In the genomic region with DNA sequence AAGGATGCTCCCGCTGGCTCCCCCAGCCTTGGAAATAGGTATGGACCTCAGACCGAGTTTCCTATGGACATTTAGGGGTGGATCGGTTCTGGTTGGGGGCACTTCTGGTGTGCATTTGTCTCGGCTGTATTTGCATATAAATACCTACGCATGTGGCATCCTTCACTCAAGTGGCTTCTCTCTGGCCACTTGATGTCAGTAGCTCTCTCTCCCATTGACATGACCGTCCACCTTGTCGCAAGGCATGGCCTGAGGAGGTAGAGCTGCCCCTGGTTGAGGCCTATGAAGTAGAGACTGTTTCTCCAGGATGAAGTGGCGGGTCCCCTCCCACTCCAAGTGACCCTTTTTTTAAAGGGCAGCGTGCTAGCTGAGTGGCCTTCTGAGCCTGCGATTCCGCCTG, we compare ENCODE assay signal across 10 mouse cellular contexts.
DNase-seq lines count a peak whose midpoint lies in the region; ATAC-seq and TF ChIP-seq lines count a peak whose summit lies in the region.
"Had no signal": no experiment of that assay in that cellular context is flagged by ENCODE, and none has a peak within 500 bp of the region (broad histone marks: within the 10 kb centered on the region; RNA-seq: fewer than 3 reads in every experiment).

No protein-coding gene starts in this region.

- no peak overlapping the region for H3K4me3 ChIP-seq in forebrain, embryonic 12.5 days (replicated peaks)
- H3K4me3 ChIP-seq in forebrain, embryonic 16.5 days (replicated peaks; ENCODE audit: low read length): no peak overlapping the region
- H3K4me3 ChIP-seq in megakaryocyte, embryonic 14.5 days (replicated peaks): peak overlapping the region; percentile 44
- no peak overlapping the region for H3K4me3 ChIP-seq in intestine, postnatal 0 days (ENCODE audit: low read depth, low read length)
- no peak overlapping the region for H3K4me3 ChIP-seq in stomach, embryonic 16.5 days (replicated peaks; ENCODE audit: low read length)

- peaks cover 85% of the 10 kb centered on the region for H3K4me1 ChIP-seq in forebrain, embryonic 12.5 days
- peaks cover 15% of the 10 kb centered on the region for H3K4me1 ChIP-seq in forebrain, embryonic 16.5 days (replicated peaks; ENCODE audit: control insufficient read depth, insufficient read depth, low read length)
- peaks cover 60% of the 10 kb centered on the region for H3K4me1 ChIP-seq in megakaryocyte, embryonic 14.5 days
- peaks cover 3% of the 10 kb centered on the region; the same call in 1 of the 2 replicates for H3K4me1 ChIP-seq in intestine, postnatal 0 days (replicated peaks; ENCODE audit: control insufficient read depth, insufficient read depth, low read length)
- H3K4me1 ChIP-seq in stomach, embryonic 16.5 days (ENCODE audit: control insufficient read depth, insufficient read depth, low read length): peaks cover 73% of the 10 kb centered on the region

- 0 out of 2 replicates have a peak, but pooled peaks have one; percentile 16 for TF ChIP-seq CTCF in intestine, postnatal 0 days (IDR thresholded peaks at IDR 0.05; ENCODE audit: low read depth)

- no peaks in the 10 kb centered on the region for H3K9me3 ChIP-seq in forebrain, embryonic 12.5 days
- H3K9me3 ChIP-seq in forebrain, embryonic 16.5 days (ENCODE audit: control insufficient read depth, low read length): no peaks in the 10 kb centered on the region
- no peaks in the 10 kb centered on the region for H3K9me3 ChIP-seq in megakaryocyte, embryonic 14.5 days
- no peaks in the 10 kb centered on the region for H3K9me3 ChIP-seq in intestine, postnatal 0 days (ENCODE audit: control insufficient read depth)
- no peaks in the 10 kb centered on the region for H3K9me3 ChIP-seq in stomach, embryonic 16.5 days (replicated peaks; ENCODE audit: control insufficient read depth, low read length)

- no peak overlapping the region for H3K4me2 ChIP-seq in forebrain, embryonic 12.5 days
- no peak overlapping the region for H3K4me2 ChIP-seq in forebrain, embryonic 16.5 days (ENCODE audit: low read length)
- H3K4me2 ChIP-seq in intestine, postnatal 0 days (replicated peaks; ENCODE audit: low read depth): no peak overlapping the region
- no peak overlapping the region for H3K4me2 ChIP-seq in stomach, embryonic 16.5 days (ENCODE audit: low read depth, low read length)

- peaks cover 51% of the 10 kb centered on the region for H3K27me3 ChIP-seq in forebrain, embryonic 12.5 days
- peaks cover 22% of the 10 kb centered on the region for H3K27me3 ChIP-seq in forebrain, embryonic 16.5 days (replicated peaks; ENCODE audit: control insufficient read depth, insufficient read depth, low read length)
- H3K27me3 ChIP-seq in megakaryocyte, embryonic 14.5 days (replicated peaks): peaks cover 14% of the 10 kb centered on the region
- H3K27me3 ChIP-seq in intestine, postnatal 0 days (replicated peaks; ENCODE audit: control insufficient read depth, insufficient read depth, low read length): no peaks in the 10 kb centered on the region
- no peaks in the 10 kb centered on the region for H3K27me3 ChIP-seq in stomach, embryonic 16.5 days (ENCODE audit: control insufficient read depth, insufficient read depth, low read length)
- H3K27me3 ChIP-seq: Patski had no signal

- DNase-seq in ovary, postnatal 14 days (ENCODE audit: low spot score): no peak
- no peak for DNase-seq in urinary bladder, postnatal 10 days (ENCODE audit: low spot score)
- DNase-seq: B cell, adult 2 months had no signal

- H3K36me3 ChIP-seq in forebrain, embryonic 12.5 days (replicated peaks): no peaks in the 10 kb centered on the region
- H3K36me3 ChIP-seq in forebrain, embryonic 16.5 days (ENCODE audit: control insufficient read depth, insufficient read depth): no peaks in the 10 kb centered on the region
- no peaks in the 10 kb centered on the region for H3K36me3 ChIP-seq in megakaryocyte, embryonic 14.5 days (replicated peaks; ENCODE audit: low read length)
- no peaks in the 10 kb centered on the region for H3K36me3 ChIP-seq in intestine, postnatal 0 days (ENCODE audit: control insufficient read depth, insufficient read depth)
- no peaks in the 10 kb centered on the region for H3K36me3 ChIP-seq in stomach, embryonic 16.5 days (ENCODE audit: control insufficient read depth, insufficient read depth, low read length)

- ATAC-seq in forebrain, embryonic 12.5 days (ENCODE audit: low FRiP score): no peak
- ATAC-seq in forebrain, embryonic 16.5 days: no peak
- no peak for ATAC-seq in megakaryocyte, adult 5-6 weeks (ENCODE audit: poor library complexity, severe bottlenecking)
- ATAC-seq in intestine, postnatal 0 days: no peak
- no peak for ATAC-seq in stomach, embryonic 16.5 days (ENCODE audit: insufficient read depth, low FRiP score)

- 32% methylated on average over 11 of the region's 11 CpGs for WGBS in forebrain, embryonic 12.5 days
- WGBS in forebrain, embryonic 16.5 days: 48% methylated on average over 11 of the region's 11 CpGs
- 82% methylated on average over 11 of the region's 11 CpGs for WGBS in intestine, postnatal 0 days
- WGBS in stomach, embryonic 16.5 days: 67% methylated on average over 11 of the region's 11 CpGs

- 0 out of 2 replicates have a peak overlapping the region, but pooled peaks have one; percentile 5 for H3K27ac ChIP-seq in forebrain, embryonic 12.5 days
- H3K27ac ChIP-seq in forebrain, embryonic 16.5 days (ENCODE audit: low read length): no peak overlapping the region
- H3K27ac ChIP-seq in intestine, postnatal 0 days (ENCODE audit: low read depth, low read length): no peak overlapping the region
- H3K27ac ChIP-seq in stomach, embryonic 16.5 days (ENCODE audit: low read length): peak overlapping the region; percentile 76

- H3K9ac ChIP-seq in forebrain, embryonic 12.5 days: no peak overlapping the region; the same call in 1 of the 2 replicates
- H3K9ac ChIP-seq in forebrain, embryonic 16.5 days (replicated peaks; ENCODE audit: low read depth, low read length): no peak overlapping the region
- H3K9ac ChIP-seq in intestine, postnatal 0 days (ENCODE audit: low read depth, low read length): no peak overlapping the region
- no peak overlapping the region for H3K9ac ChIP-seq in stomach, embryonic 16.5 days (ENCODE audit: low read length)

Comparison
In these comparisons a context has a peak if more than half of its experiments do, and no peak if none do; other contexts are left out.
1. H3K27ac ChIP-seq: peak in forebrain, embryonic 12.5 days (single experiment) and stomach, embryonic 16.5 days (single experiment); none in forebrain, embryonic 16.5 days (single experiment) and intestine, postnatal 0 days (single experiment).